Mouse (Mus musculus) thymus, adult 2 months (tissue): ENCODE measurements at regions not wholly inside any gene's neighbourhood (a gene's known extent, or its start where the extent isn't known, plus 50 kb on each side); places are given as distances from the start of the nearest gene placed in this dataset.

Source experiments
- CTCF ChIP-seq: fragments of 200-500 bp; IDR thresholded peaks from 2 replicates; pipeline ENCODE4 v1.5.1; 2012; ENCODE audit warnings: mild to moderate bottlenecking, control low read depth, low read length, moderate library complexity, borderline replicate concordance; ENCODE audit not compliant: control insufficient read depth, poor library complexity, insufficient read depth; ENCODE audit errors: extremely low read depth
- POLR2A ChIP-seq: fragments of 200-500 bp; IDR thresholded peaks from 2 replicates; pipeline ENCODE4 v1.6.1; 2012; ENCODE audit warnings: mild to moderate bottlenecking, low read length, control low read depth, moderate library complexity; ENCODE audit not compliant: control insufficient read depth, poor library complexity, insufficient read depth; ENCODE audit errors: extremely low read depth

DNA sequence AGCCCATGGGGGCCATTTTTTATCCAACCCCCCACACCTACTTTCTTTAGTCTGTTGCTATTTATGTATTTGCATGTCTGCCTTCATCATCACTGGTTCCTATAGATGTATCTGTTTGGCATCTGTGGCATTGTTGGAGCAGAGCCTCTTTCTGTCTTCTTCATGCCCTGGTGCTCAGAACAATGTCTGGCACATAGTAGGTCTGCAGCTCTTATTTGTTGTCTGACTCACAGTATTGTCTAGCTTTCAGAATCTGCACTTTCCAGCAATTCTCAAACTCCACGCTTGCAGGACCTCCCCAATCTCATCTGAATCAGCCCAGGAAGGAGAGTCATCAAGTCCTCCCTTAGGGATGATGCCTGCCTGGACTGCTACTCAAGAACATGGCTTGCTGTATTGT, 82.9 kb upstream of the Aldh1b1 start:
- TF ChIP-seq POLR2A = no peak
- no peak for TF ChIP-seq CTCF
